Mouse (Mus musculus): ENCODE results near the gene Efemp2.

- TF ChIP-seq CTCF (IDR thresholded peaks at IDR 0.05; ENCODE audit: borderline replicate concordance, extremely low read depth, insufficient read depth, insufficient read length): no peak
- no peak for TF ChIP-seq POLR2A (IDR thresholded peaks at IDR 0.05; ENCODE audit: borderline replicate concordance, extremely low read depth, insufficient read depth, insufficient read length, poor library complexity, severe bottlenecking)
Measured at GRCm38 (mm10) chr19:5486286-5486685, 12.5 kb downstream of the Efemp2 start.

Measured in brain, embryonic 14.5 days (tissue).